Mouse (Mus musculus) CD4-positive, CD25-positive, alpha-beta regulatory T cell, adult 2 months (primary cell): ENCODE measurements around the gene Bmf.

Source experiments
- DNase-seq: peaks from one replicate; pipeline ENCODE4 v3.0.0-alpha.2; 2012; ENCODE audit warnings: low read depth, low spot score

The Bmf gene

DNA sequence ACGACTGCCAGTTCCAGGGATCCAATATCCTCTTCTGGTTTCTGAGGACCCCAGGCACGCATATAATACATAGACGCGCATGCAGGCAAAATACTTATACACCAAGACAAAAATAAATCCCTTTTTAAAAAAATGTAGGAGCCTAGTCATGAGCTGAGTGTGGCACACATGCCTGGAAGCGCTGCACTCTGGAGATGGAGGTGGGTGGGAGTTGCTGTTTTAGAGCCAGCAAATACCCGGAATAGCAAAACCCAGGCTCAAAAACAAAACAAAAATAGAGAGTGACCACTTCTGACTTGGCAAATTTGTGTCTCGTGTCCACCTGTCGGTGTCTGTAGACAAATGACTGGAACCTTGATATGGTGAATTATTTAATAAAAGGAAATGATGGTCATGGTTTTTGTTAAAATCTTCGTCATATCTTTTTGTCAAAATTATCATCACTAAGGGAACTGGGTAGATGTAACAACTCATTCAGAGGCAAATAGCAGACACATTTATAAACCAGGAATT lies 65.0 kb downstream of the Bmf start:
- DNase-seq = no peak

DNA sequence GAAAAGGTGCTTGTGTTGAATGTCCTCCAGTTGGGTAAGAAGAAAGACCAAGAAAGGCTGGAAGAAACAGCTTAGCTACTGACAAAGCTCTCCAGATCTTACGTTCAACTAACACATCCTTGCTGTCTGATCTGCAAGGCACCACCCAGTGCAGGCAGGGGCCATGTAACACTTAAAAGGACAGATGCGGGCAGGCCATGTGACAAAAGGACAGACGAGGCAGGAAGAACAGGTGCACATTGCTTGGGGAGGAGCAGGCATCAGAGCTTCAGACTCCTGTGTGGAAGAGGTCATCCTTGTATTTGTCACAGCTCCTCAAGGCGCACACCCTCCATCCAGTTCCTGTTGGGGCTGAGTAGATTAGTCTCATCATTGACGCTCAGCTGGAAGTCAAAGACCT lies 66.5 kb downstream of the Bmf start:
- no peak for DNase-seq

DNA sequence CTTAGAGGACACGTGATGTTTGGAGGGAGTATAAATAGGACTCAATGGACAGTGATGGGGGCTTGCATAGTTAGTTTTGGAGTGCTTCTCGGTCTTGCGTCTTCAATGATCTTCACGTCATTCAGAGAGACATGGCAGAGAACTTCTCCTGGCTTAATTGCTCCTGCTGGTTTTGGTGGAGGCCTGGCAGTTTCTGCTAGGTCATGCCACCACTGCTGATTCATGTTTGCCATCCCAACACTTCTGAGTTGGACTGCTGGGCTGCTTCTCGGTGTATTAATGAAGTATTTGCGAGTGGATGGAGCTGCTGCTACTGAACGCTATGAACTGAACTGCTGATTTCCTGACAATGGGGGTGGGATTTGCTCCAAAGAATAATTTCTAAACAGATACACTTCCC lies 68.6 kb downstream of the Bmf start:
- DNase-seq = no peak

DNA sequence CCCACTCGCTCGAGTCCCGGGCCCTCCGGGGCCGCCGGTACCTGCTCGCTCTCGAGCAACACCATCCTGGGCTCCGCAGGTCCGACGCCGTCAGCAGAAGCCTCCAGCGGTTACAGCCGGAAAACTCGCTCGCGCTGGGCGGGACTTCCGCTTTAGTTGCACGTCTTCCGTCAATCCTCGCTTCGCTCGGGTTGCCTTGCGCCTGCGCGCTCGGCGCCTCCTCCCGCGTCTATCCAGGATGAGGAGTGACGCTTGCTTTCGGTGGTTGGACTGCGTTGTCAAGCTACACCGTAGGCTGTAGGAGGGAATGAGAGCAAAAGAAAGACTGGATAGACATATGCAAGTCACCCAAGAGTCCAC lies 70.0 kb downstream of the Bmf start, which contains the start of gene Srp14:
Gene Srp14 (minus strand): TSS at position 162 of the 360 bp plus-strand sequence.
- peak; percentile 99 for DNase-seq

DNA sequence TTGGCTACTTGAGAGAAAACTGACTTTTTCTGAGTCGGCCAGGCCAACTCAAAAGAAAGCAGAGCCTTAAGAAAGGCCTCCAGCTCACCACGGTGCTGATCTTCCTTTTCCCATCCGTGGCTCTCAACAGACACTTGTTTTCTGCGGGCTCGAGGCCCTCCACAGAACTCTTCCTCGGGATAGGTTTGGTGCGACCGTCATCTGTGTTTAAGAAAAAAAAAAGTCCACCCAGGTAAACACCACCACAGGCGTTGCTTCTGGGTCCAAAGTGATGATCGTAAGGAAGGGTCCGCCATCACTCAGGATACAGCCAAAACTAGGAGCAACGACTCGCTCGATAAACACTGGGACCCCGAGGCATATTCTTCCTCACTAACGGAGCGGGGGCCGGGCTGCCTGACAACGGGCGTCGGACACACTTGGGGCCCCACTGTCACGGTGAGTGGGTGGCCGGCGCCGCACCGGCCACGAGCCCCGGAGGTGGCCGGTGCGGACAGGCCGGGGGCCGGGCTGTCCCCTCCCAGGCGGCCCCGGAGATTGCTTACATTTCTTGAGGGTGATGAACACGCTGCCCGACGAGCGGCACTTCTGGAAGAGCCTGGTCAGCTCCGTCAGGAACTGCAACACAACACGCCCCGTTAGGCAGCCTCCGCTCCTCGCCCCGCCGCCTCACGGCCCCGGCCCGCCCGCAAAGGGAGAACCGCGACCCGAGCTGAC lies 70.5 kb downstream of the Bmf start:
- peak; percentile 29 for DNase-seq
